Mouse (Mus musculus): ENCODE results near the gene Gabra6. TPM values are rescaled to one million over a fixed set of nuclear protein-coding genes. Genes with fewer than 3 reads are reported as not detected.

The Gabra6 gene
- polyA plus RNA-seq, 1 experiment = not detected

GRCm38 (mm10) chr11:42310892-42311291, 10.0 kb downstream of the Gabra6 start:
- Histone ChIP-seq H3K27ac (ENCODE audit: control insufficient read depth, insufficient read depth, low read depth, low read length, poor library complexity) (no peak overlapping the region), H3K4me1 (ENCODE audit: control insufficient read depth, insufficient read depth, low read length) (no peaks in the 10 kb centered on the region), H3K4me3 (replicated peaks; ENCODE audit: control insufficient read depth, low read depth, low read length) (no peak overlapping the region)
- TF ChIP-seq CTCF (IDR thresholded peaks at IDR 0.05; ENCODE audit: control insufficient read depth, insufficient read depth, low read length) (no peak), POLR2A (IDR thresholded peaks at IDR 0.05; ENCODE audit: borderline replicate concordance, control insufficient read depth, low read depth, low read length) (no peak)
- 62% methylated on average over 1 of the region's 1 CpGs for WGBS

- Histone ChIP-seq H3K27ac (ENCODE audit: control insufficient read depth, insufficient read depth, low read depth, low read length, poor library complexity) (no peak overlapping the region), H3K4me3 (replicated peaks; ENCODE audit: control insufficient read depth, low read depth, low read length) (no peak overlapping the region), H3K4me1 (ENCODE audit: control insufficient read depth, insufficient read depth, low read length) (no peaks in the 10 kb centered on the region)
- no peak for TF ChIP-seq CTCF (IDR thresholded peaks at IDR 0.05; ENCODE audit: control insufficient read depth, insufficient read depth, low read length)
- no peak for TF ChIP-seq POLR2A (IDR thresholded peaks at IDR 0.05; ENCODE audit: borderline replicate concordance, control insufficient read depth, low read depth, low read length)
- WGBS = 53% methylated on average over 2 of the region's 2 CpGs
Observed at GRCm38 (mm10) chr11:42309086-42309485, 11.8 kb downstream of the Gabra6 start.

- WGBS = 67% methylated on average over 1 of the region's 1 CpGs
- no peaks in the 10 kb centered on the region for H3K4me1 ChIP-seq (ENCODE audit: control insufficient read depth, insufficient read depth, low read length)
- no peak overlapping the region for H3K4me3 ChIP-seq (replicated peaks; ENCODE audit: control insufficient read depth, low read depth, low read length)
- H3K27ac ChIP-seq (ENCODE audit: control insufficient read depth, insufficient read depth, low read depth, low read length, poor library complexity) = no peak overlapping the region
- TF ChIP-seq CTCF (IDR thresholded peaks at IDR 0.05; ENCODE audit: control insufficient read depth, insufficient read depth, low read length) (no peak), POLR2A (IDR thresholded peaks at IDR 0.05; ENCODE audit: borderline replicate concordance, control insufficient read depth, low read depth, low read length) (no peak)
Observed at GRCm38 (mm10) chr11:42306095-42306494, 14.8 kb downstream of the Gabra6 start.

GRCm38 (mm10) chr11:42258978-42259377, 61.9 kb downstream of the Gabra6 start:
- 70% methylated on average over 3 of the region's 3 CpGs for WGBS
- H3K27ac ChIP-seq (ENCODE audit: control insufficient read depth, insufficient read depth, low read depth, low read length, poor library complexity) = no peak overlapping the region
- no peaks in the 10 kb centered on the region for H3K4me1 ChIP-seq (ENCODE audit: control insufficient read depth, insufficient read depth, low read length)
- no peak for TF ChIP-seq CTCF (IDR thresholded peaks at IDR 0.05; ENCODE audit: control insufficient read depth, insufficient read depth, low read length)
- no peak for TF ChIP-seq POLR2A (IDR thresholded peaks at IDR 0.05; ENCODE audit: borderline replicate concordance, control insufficient read depth, low read depth, low read length)
- no peak overlapping the region for H3K4me3 ChIP-seq (replicated peaks; ENCODE audit: control insufficient read depth, low read depth, low read length)

Other genes with a start within 250 kb of the Gabra6 start
- 0.42 TPM in 1 of 2 replicates, not detected in the other for gene Gabra1, start 138.1 kb downstream of the Gabra6 start, polyA plus RNA-seq (2011; ENCODE audit: insufficient read depth, insufficient read length, low replicate concordance, missing spikeins)
- gene Gabrb2, start 98.7 kb upstream of the Gabra6 start, polyA plus RNA-seq (2011; ENCODE audit: insufficient read depth, insufficient read length, low replicate concordance, missing spikeins) = not detected in 2 replicates

All from bone marrow, adult 2 months (tissue).